Mouse (Mus musculus): ENCODE measurements around the gene Gm26920. TPM values are rescaled to one million over a fixed set of nuclear protein-coding genes. Genes with fewer than 3 reads are reported as not detected.
"Not testable (repeated sequence)": the region's sequence is repeated elsewhere in the genome, so short reads cannot be mapped to it uniquely, and the experiment has no call there.

Gm26920 gene
- polyA plus RNA-seq (2015; fragmentation: Nextera tagmentation; extraction: Ambion mirVana): 0.81 and 1.1 TPM in 2 replicates

DNA sequence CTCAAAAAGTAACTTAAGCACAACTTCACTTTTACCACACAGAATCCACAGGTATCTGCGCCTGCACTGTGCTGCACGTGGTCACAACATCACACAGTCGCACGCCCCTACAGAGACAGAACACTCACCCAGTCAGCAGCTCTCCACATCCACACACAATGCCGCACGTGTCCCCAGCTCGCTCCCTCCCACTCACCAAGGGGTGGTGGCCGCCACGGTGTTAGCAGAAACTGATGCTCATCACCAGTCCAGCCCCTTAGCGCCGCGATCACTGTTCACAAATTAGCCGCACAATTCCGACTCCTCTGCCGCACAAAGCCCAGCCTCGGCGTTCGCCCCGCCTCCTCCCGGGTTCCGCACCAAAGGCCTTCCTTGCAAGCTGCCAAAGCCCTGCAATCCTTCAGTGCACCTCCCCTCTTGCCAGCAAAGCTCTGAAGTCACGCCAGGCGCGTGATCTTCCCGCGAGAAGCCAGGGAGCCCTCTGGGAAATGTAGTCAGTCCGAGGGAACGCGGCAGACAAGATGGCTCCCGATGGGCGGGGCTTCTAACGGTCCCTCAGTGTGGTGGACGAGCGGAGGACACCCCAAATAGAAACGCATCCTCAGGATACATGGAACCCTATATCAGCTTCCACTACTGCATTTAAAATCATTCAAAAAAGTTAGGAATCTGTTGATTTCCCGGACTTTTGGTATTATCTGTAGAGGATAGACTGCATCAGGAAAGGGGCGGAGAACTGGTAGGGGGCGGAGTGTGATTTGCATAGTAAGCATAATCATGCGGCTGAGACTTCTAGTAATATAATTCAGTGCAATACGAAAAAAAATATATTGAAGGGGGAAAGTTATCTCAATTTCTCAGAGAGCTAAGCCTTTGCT, at the start of gene Gm26920, which contains the start of gene Zfp566:
Gene Gm26920 (minus strand): TSS at position 319 of the 878 bp plus-strand sequence.
Gene Zfp566 (minus strand): TSS at position 436 of the 878 bp plus-strand sequence.
- no peaks in the 10 kb centered on the region for H3K27me3 ChIP-seq
- peak within 1 kb of the TSS; percentile 72 for H3K27ac ChIP-seq
- peak; percentile 92 for ATAC-seq (ENCODE audit: borderline replicate concordance, extremely low read depth, low FRiP score, low TSS enrichment)
- WGBS: under 1% methylated on average over 40 of the region's 40 CpGs
- peaks cover 24% of the 10 kb centered on the region for H3K4me1 ChIP-seq
- H3K9ac ChIP-seq: peak within 1 kb of the TSS; percentile 70
- peaks cover 15% of the 10 kb centered on the region for H3K36me3 ChIP-seq
- H3K4me2 ChIP-seq: peak within 1 kb of the TSS; percentile 82
- H3K4me3 ChIP-seq: peak within 1 kb of the TSS; percentile 79
- no peaks in the 10 kb centered on the region for H3K9me3 ChIP-seq

DNA sequence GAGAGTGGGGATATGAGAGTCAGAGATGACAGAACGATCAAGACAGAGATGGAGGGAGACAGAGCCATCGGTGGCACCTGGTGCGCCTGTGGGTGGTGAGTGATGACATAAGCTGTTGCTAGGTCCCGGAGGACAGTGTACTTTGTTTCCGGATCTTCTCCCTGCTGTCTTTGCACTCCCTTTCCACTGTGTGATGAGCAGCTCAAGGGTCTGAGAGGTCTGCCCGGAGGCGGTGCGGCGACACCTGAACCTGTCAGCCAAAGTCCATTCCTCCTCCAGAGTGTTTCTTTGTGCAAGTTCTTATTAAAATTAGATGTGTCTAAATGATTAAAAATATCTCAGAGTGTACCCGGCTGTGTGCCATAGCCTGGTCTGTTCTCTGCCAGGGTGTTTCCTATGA, 46.6 kb upstream of the Gm26920 start:
- H3K36me3 ChIP-seq: peaks cover 57% of the 10 kb centered on the region
- H3K9ac ChIP-seq: no peak overlapping the region
- H3K4me2 ChIP-seq: no peak overlapping the region
- no peak for ATAC-seq (ENCODE audit: borderline replicate concordance, extremely low read depth, low FRiP score, low TSS enrichment)
- H3K4me1 ChIP-seq: no peaks in the 10 kb centered on the region
- no peak overlapping the region for H3K4me3 ChIP-seq
- no peaks in the 10 kb centered on the region for H3K27me3 ChIP-seq
- no peak overlapping the region for H3K27ac ChIP-seq
- no peaks in the 10 kb centered on the region for H3K9me3 ChIP-seq
- WGBS: 89% methylated on average over 10 of the region's 10 CpGs

DNA sequence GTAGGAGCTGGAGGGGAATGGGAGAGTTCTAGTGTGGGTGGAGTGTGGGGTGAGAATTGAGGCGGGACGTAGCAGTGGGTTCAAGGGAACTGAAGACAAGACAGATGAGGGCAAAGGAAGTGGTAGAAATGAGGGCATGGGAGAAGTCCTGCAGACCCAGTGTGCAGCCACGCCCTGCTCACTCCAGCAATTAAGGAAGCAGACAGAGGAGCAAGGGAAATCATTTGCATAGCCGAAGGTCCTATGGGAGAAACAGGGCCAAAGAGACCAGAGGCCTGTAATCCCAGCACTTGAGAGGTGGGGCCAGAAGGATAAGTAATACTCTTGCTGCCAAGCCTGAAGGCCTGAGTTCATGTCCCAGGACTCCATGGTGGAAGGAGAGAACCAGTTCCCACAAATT, 42.2 kb upstream of the Gm26920 start:
- Histone ChIP-seq H3K4me3 (no peak overlapping the region), H3K27ac (no peak overlapping the region), H3K9me3 (no peaks in the 10 kb centered on the region), H3K4me2 (no peak overlapping the region), H3K36me3 (peaks cover 76% of the 10 kb centered on the region), H3K27me3 (no peaks in the 10 kb centered on the region), H3K4me1 (no peaks in the 10 kb centered on the region), H3K9ac (no peak overlapping the region)
- 78% methylated on average over 4 of the region's 4 CpGs for WGBS
- no peak for ATAC-seq (ENCODE audit: borderline replicate concordance, extremely low read depth, low FRiP score, low TSS enrichment)

DNA sequence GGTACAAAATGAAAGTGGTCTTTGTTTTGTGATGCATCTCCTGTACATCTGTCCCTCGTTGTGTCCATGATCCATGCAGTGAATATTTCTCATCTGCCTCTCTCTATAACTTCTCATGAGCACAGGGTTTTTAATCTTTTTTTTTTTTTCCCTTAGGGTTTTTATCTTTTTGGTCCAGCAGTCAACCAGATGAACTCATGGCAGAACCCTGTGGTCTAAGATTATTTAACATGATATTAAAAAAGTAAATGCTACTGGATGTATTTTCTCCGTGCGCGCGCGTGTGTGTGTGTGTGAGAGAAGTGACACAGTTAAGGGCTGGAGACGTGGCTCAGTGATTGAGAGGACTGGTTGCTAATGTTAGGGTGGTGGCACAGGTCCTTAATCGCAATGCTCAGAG, 39.7 kb upstream of the Gm26920 start:
- H3K4me3 ChIP-seq: no peak overlapping the region
- whole genome bisulfite sequencing: 95% methylated on average over 8 of the region's 8 CpGs

DNA sequence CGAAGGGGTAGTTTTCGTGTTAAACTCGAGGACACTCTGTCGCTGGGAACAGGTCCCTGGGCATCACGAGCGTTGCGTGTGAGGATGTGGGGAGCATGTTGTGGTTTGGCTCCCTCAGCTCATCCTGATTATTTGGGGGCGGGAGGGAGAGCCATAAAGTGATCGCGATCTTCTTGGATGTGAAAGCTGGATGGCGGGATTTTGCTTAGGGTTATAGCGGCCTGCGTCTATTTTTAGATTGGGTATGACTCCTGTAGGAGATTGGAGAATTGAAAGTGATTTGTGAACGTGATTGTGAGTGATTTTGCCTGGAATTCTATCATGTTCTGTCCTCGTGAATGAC, 31.9 kb upstream of the Gm26920 start:
- no peaks in the 10 kb centered on the region for H3K9me3 ChIP-seq
- peak overlapping the region; percentile 62 for H3K9ac ChIP-seq
- H3K4me2 ChIP-seq: peak overlapping the region; percentile 90
- ATAC-seq (ENCODE audit: borderline replicate concordance, extremely low read depth, low FRiP score, low TSS enrichment): no peak; the same call in 1 of the 2 replicates
- H3K27me3 ChIP-seq: no peaks in the 10 kb centered on the region
- peak overlapping the region; percentile 78 for H3K4me3 ChIP-seq
- 3% methylated on average over 15 of the region's 15 CpGs for WGBS
- peak overlapping the region; percentile 78; the same call in 1 of the 2 replicates for H3K27ac ChIP-seq
- peaks cover 8% of the 10 kb centered on the region; the same call in 1 of the 2 replicates for H3K4me1 ChIP-seq
- peaks cover 3% of the 10 kb centered on the region for H3K36me3 ChIP-seq

More for the DNA sequence above, 39.7 kb upstream of the Gm26920 start:
- Histone ChIP-seq H3K27ac (no peak overlapping the region), H3K9ac (no peak overlapping the region), H3K4me1 (no peaks in the 10 kb centered on the region), H3K9me3 (no peaks in the 10 kb centered on the region), H3K27me3 (no peaks in the 10 kb centered on the region), H3K4me2 (no peak overlapping the region), H3K36me3 (peaks cover 62% of the 10 kb centered on the region)
- no peak for ATAC-seq (ENCODE audit: borderline replicate concordance, extremely low read depth, low FRiP score, low TSS enrichment)

DNA sequence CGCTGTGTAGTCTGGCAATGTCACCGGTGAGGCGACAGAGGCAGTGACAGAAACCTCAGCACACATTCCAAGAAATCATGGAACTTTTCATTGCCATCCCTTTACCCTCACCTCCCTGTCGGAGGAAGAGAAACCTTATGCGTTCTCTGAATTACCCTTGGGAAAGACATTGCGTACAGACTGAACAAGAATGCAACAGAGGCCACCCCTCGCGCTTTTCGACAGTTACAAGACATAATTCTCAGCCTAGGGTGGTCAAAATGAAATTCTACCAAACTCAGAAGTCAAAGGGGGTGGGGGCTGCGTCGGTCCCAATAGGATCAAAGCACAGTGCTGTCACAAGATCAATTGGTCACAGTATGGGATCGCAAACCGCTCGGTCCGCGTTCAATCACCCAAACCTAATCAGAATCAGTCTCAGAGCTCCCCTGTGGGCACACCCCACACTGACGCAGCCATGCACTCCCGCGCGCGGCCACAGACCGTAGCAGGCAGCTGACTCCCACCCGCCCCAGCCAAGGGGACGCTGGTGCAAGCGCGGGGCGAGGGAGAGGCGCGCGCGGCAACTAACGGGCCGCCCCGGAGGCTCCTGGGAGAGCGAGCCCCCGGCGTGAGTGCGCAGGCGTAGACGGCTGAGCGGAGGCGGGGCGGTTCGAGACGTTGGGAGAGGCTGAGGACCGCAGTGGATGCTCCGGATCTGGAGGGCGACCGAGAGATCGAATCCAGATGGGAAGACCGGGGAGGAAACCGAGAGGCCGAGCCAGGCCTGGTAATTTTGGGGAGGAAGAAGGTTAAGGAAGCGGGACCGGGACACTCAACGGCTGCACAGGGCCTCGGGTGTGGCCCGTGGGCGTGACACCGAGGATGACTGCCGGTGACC, 31.3 kb upstream of the Gm26920 start, which contains the start of gene Zfp382:
Gene Zfp382 (plus strand): TSS at position 635 of the 880 bp plus-strand sequence.
- Histone ChIP-seq H3K36me3 (no peaks in the 10 kb centered on the region), H3K4me2 (peak within 1 kb of the TSS; percentile 90), H3K27me3 (no peaks in the 10 kb centered on the region), H3K4me1 (peaks cover 8% of the 10 kb centered on the region; the same call in 1 of the 2 replicates), H3K4me3 (peak within 1 kb of the TSS; percentile 78), H3K27ac (peak within 1 kb of the TSS; percentile 78), H3K9ac (peak within 1 kb of the TSS; percentile 62), H3K9me3 (no peaks in the 10 kb centered on the region)
- peak; percentile 96 for ATAC-seq (ENCODE audit: borderline replicate concordance, extremely low read depth, low FRiP score, low TSS enrichment)
- 1% methylated on average over 61 of the region's 61 CpGs for WGBS

DNA sequence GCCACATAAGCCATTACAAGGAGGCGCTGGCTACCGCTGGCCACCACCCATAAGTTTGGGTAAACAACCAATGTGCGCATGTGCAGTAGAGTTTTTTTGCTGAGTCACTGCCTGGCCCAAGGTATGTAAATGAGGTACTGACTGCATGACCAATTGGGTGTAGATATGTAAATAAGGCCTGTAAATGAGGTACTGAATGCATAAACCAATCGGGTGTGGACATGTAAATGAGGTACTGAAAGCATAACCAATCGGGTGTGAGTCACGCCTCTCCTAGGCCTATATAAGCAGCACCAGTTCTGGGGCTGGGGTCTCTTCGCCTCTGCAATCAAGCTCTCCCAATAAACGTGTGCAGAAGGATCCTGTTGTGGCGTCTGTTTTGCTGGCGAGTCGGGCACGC, 27.7 kb upstream of the Gm26920 start:
- H3K4me3 ChIP-seq; ATAC-seq (ENCODE audit: borderline replicate concordance, extremely low read depth, low FRiP score, low TSS enrichment); H3K27ac ChIP-seq; H3K9ac ChIP-seq; H3K9me3 ChIP-seq; H3K4me2 ChIP-seq; H3K4me1 ChIP-seq; H3K27me3 ChIP-seq; H3K36me3 ChIP-seq: not testable (repeated sequence)
- 89% methylated on average over 12 of the region's 12 CpGs for WGBS

DNA sequence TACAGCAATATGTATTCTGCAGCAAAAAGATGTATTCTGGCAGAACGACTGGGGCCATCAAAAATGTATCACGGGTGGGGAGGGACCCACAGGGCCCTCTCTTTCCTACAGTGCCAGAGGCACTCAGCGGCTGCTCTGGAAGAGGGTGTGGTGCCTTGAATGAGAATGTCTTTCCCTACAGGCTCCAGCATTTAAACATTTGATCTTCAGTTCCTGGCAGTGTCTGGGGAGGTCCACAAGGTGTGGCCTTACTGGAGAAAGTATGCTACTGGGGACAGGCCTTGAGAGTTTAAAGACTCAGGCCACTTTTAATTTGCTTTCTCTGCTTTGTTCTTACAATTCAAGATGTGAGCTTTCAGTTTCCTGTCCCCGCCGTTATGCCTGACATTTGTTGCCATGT, 25.9 kb upstream of the Gm26920 start:
- Histone ChIP-seq H3K4me2 (no peak overlapping the region), H3K4me1 (no peaks in the 10 kb centered on the region), H3K9me3 (no peaks in the 10 kb centered on the region), H3K9ac (no peak overlapping the region), H3K36me3 (no peaks in the 10 kb centered on the region), H3K4me3 (no peak overlapping the region), H3K27me3 (no peaks in the 10 kb centered on the region), H3K27ac (no peak overlapping the region)
- WGBS: 91% methylated on average over 5 of the region's 5 CpGs
- ATAC-seq (ENCODE audit: borderline replicate concordance, extremely low read depth, low FRiP score, low TSS enrichment): no peak

DNA sequence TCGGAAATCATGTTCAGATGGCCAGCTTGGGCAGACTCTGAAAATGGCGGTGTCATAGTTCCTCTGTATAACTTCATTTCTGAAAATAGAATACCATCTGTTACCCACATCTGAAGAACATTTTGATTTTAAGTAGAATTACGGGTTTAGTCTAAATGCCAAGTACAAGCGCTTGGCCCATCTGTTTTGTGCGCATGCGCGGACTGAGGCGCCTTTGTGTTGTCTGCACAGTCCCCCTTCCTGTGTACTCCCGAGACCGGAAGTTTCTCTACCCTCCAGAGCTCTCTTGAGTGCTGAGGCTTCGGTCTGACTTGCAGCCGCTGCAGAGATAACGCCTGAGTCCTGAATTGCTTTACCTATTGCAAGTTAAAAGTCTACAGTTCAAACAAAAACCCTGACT, 9.1 kb upstream of the Gm26920 start:
- no peak for ATAC-seq (ENCODE audit: borderline replicate concordance, extremely low read depth, low FRiP score, low TSS enrichment)
- Histone ChIP-seq H3K4me1 (peaks cover 13% of the 10 kb centered on the region), H3K4me2 (no peak overlapping the region), H3K9ac (no peak overlapping the region), H3K27me3 (no peaks in the 10 kb centered on the region), H3K9me3 (peaks cover 4% of the 10 kb centered on the region; the same call in 1 of the 2 replicates), H3K36me3 (peaks cover 54% of the 10 kb centered on the region), H3K27ac (no peak overlapping the region), H3K4me3 (no peak overlapping the region)
- WGBS: 86% methylated on average over 13 of the region's 13 CpGs

DNA sequence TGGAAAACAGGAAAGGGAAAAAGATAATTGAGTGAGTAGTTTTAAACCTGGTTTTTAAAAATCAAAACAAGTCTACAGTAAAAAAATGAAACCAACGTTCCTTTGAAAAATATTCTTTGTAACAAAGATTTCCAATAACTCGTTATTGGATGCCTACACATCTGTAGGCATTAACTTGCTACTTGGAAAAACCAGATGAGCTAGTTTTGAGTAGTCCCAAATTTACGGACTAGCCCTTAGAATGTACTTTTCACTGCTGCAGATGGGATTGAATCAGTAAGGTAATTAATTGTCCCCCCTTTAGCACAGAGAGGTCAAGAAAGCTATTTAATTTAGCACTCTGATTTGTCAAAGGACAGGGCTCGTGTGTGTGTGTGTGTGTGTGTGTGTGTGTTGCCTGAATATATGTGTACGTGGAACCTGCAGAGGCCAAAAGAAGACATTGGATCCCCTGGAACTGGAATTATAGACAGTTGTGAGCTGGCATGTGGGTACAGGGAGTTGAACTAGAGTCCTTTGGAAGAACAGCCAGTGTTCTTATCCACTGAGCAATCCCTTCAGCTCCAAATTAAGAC, 5.4 kb upstream of the Gm26920 start:
- H3K4me3 ChIP-seq: peak overlapping the region; percentile 64
- peaks cover 22% of the 10 kb centered on the region for H3K4me1 ChIP-seq
- H3K36me3 ChIP-seq: peaks cover 23% of the 10 kb centered on the region
- H3K27me3 ChIP-seq: no peaks in the 10 kb centered on the region
- peak overlapping the region; percentile 73 for H3K9ac ChIP-seq
- peak overlapping the region; percentile 17 for H3K27ac ChIP-seq
- no peaks in the 10 kb centered on the region for H3K9me3 ChIP-seq
- ATAC-seq (ENCODE audit: borderline replicate concordance, extremely low read depth, low FRiP score, low TSS enrichment): no peak
- H3K4me2 ChIP-seq: peak overlapping the region; percentile 60
- WGBS: under 1% methylated on average over 5 of the region's 5 CpGs

DNA sequence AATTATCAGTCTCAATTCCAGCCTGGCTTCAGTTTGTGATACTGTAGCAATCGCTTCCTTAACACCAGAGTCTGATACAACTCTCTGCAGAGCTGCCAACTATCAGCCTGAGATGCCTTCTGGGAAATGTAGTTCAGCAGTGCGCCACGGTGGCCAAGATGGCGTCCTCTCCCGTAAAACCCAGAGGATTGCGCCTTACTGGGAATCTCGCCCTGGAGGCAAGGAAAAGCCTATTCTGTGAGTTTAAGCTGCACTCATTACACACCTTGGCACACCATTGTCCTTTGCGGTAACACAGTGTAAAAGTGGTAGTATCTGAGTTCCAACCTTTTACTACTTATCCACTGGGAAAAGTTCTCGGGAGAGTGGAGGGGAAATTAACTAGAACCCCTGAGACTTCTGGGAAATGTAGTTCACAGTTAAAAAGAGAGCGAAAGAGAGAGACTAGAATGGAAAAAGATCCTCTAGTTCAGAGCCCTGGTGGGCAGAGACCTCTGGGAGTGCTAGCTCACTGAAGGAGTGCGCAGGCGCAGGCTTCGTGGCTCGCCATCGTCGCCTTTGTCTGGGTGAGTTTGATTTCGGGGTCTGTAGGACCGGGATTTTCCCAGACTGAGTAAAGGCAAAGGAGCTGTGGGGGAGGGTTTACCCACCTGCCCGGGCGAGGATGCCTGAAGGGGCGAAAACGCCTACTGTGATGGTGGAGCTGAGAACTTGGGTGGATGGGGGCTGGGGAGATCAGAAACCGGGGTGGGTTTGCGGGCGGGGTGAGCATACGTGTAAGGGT, 4.6 kb upstream of the Gm26920 start, which contains the start of gene Zfp260:
Gene Zfp260 (plus strand): TSS at position 132 of the 784 bp plus-strand sequence.
- H3K4me2 ChIP-seq: peak within 1 kb of the TSS; percentile 60
- ATAC-seq (ENCODE audit: borderline replicate concordance, extremely low read depth, low FRiP score, low TSS enrichment): peak; percentile 85
- H3K4me3 ChIP-seq: peak within 1 kb of the TSS; percentile 64
- H3K9ac ChIP-seq: peak within 1 kb of the TSS; percentile 73
- no peaks in the 10 kb centered on the region for H3K27me3 ChIP-seq
- under 1% methylated on average over 26 of the region's 26 CpGs for WGBS
- H3K27ac ChIP-seq: peak within 1 kb of the TSS; percentile 96
- peaks cover 15% of the 10 kb centered on the region for H3K36me3 ChIP-seq
- peaks cover 22% of the 10 kb centered on the region for H3K4me1 ChIP-seq
- no peaks in the 10 kb centered on the region for H3K9me3 ChIP-seq

All from lung, embryonic 15.5 days (tissue).